Mouse (Mus musculus) heart, adult 9 months (tissue): ENCODE results near the gene Pigq.

Source experiments
- DNase-seq, 2 experiments: peaks; one replicate each; pipeline ENCODE4 v3.0.0; 2022; ENCODE audit warnings: low spot score in 2 of 2

The Pigq gene

GRCm38 (mm10) chr17:25925348-25925747, 19.4 kb downstream of the Pigq start:
- DNase-seq: peak; percentile 59 to 68

GRCm38 (mm10) chr17:25922120-25922519, 22.6 kb downstream of the Pigq start:
- no peak for DNase-seq

DNA sequence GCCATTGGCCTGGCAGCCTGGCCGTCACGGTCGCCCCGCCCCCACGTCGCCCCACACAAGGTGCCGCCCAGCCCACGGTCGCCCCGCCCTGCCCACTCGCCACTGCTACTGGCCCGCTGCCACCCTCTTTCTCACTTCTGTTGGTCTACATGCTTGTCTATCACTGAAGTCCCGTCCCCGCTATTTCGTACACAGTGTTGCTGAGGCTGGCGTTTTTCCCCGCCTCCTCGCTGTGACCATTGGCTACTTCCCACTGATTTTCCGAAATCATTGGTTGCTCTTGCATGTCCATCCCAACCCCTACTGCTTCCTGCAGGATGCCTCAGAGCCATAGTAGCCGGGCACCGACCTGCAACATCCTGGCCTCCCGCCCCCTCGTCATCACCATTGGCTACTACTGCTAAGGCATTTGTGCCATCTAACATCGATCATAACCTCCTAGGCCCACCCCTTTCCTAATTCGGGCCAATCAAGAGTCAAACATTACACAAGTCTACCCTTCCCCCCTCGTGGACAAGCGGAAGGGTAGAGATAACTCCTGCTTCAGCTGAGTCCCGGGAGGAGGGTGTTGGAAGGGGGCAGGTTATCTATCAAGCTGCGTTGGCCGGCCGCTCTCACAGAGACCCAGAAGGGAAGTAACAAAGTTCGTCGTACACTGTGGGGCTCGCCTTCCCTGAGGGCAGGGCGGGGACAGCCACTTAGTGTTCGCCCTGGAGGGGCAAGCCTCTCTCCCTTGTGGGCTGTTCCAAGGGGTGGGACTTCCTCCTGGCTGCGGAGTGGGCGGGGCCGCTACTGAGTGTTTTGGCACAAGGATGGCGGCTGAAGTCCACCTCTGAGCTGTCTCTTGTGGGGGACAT, 24.7 kb downstream of the Pigq start:
- peak; percentile 100 for DNase-seq

DNA sequence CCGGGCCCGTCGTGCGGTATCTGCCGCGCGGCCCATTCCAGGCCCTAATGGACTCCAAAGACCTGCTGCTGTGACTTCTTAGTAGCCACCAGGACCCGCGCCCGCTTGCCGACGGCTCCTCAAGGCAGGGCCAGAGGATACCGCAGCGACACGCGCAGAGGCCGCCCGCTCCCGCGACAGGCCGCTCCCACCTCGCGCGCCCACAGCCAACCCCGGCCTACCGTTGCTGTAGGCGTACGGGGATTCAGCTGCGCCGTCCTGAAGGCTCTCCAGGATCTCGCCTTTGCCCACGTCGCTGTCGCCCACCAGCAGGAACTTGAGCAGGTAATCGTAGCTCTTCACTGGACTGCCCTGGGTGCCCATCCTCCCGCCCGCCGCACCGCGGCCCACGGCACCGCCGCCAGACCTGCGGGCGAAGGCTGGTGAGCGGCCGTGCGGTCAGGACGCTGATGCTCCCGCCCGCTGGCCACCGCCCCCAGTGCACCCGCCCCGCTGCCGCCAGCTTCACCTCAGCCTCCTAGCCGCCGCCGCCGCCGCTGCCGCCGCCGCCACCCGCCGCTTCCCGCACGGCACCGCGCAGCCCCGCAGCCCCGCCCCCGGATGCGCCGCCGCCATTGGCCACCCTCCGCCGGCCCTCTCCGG, 25.5 kb downstream of the Pigq start, which contains the start of gene Rab40c:
TSS of gene Rab40c (minus strand) at position 584 of the 642 bp plus-strand sequence.
- no peak for DNase-seq

DNA sequence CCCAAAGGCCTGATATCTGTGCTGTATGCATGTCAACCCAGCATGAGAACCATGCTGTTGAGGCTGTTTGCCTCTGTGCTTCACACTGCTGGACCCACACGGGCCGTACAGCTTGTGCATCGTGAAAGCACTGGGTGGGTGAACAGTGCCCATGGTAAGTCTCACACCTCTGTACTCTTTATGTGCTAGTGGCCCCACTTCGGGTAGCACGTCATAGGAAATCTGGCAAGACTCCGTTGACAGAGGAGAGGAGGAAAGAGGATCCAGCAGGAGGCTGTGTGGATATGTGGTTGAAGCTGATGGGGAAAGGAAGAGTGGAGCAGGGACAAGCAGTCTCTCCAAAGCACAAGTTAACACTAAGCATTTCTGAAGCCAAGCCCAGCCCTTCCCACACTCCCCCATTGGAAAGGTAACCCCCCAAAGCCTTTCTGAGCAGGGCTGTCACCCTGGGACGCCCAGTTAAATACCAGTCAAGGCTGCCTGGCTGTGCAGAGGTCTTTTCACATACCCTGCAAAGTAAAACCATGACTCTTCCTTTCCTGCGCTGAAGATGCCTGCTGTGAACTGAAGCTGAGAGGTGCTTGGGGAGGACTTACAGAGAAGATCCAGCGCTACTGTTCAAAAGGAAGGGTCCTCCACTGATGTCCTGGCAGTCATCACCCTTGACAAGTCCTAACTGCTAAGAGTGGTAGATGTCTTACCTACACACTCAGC, 26.5 kb downstream of the Pigq start:
- DNase-seq: no peak

DNA sequence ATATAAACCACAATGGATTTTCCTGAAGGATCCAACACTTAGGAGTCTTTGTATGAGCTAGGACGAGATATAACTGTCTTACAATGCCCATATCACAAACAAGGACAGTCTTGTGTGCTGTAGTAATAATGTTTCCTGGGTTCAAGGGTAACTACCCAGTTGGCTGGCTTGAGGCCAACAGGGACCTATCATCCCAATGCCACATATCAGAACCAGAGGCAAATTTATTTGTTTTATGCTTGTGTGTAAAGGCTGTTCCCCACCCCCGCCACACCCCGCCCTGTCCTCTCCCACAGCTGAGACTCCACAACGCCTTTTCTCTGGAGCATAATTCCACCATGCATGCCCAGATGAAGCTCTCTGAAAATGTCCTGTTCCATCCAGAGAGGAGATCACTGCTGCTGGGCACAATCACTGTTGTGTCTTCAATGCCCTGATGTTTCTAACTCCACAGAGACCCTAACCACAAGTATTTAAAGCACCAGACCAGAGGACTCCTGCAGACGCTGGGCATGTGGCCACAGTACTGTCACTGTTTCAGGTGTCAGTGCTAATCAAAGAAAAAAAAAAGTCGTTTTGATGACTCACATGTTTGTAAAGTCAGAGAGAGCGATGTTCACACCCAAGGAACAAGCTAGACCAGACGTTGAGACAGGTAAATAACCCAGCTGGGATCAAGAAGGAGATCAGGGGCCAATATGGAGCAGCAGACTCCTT, 27.6 kb downstream of the Pigq start:
- DNase-seq: no peak

GRCm38 (mm10) chr17:25914295-25914694, 30.4 kb downstream of the Pigq start:
- no peak for DNase-seq

DNA sequence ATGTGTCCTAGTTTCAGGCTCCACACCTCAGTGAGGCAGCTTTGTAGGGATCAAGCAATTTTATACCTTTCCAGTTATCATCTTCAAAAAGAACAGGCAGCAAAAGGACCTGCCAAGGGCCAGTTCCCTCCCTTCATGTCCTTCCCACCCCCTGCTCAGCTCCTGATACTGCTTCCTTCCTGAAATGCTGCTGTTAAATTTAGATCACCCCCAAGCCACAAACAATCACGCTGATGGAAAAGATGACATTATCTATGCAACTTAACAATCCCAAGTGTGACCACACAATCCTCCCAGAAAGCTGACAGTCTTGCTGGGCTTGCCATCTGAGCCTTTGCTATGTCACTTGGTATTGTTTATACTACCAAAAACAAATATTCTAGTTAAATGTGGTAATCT, 30.9 kb downstream of the Pigq start:
- DNase-seq: peak; percentile 58 to 67

- DNase-seq: no peak
Observed at GRCm38 (mm10) chr17:25913186-25913876, 31.4 kb downstream of the Pigq start.

GRCm38 (mm10) chr17:25911816-25912215, 32.9 kb downstream of the Pigq start:
- peak; percentile 41 to 56 for DNase-seq

DNA sequence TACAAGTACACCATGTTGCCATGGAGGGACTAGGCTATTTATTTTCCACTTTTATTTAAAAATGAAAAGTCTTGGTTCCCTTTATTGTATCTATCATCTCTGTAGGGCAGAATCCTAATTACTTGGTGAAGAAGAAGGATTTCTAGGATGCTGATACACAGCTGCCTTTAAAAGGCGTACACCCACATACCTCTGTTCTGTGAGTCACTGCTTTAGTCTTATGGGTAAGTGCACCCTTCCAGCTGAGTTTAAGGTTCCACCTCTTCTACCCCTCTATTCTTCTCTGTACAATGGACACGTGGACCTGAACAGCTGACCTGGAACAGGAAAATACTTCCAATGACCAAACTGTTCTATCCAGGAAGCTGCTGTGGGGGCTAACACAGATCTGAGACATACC, 37.1 kb downstream of the Pigq start:
- no peak for DNase-seq

DNA sequence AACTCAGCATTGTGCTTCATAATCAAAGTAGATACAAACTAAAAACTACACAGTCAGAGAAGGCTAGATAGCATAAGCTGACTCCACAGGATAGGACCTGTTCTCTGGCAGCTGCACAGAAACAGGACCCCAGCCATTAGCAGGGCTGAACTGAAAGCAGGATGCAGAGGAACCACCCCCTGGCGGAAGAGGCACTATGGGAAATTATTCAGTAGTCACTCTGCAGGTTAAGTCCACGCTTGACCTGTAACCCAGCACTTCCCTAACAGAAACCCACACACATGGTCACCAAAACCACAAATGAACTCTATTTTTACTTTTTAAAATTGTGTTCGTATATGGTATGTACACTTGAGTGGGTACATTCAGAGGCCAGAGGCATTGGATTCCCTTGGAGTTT, 41.7 kb downstream of the Pigq start:
- no peak for DNase-seq

GRCm38 (mm10) chr17:25900193-25900592, 44.5 kb downstream of the Pigq start:
- DNase-seq: no peak

GRCm38 (mm10) chr17:25895891-25896290, 48.8 kb downstream of the Pigq start:
- no peak for DNase-seq

DNA sequence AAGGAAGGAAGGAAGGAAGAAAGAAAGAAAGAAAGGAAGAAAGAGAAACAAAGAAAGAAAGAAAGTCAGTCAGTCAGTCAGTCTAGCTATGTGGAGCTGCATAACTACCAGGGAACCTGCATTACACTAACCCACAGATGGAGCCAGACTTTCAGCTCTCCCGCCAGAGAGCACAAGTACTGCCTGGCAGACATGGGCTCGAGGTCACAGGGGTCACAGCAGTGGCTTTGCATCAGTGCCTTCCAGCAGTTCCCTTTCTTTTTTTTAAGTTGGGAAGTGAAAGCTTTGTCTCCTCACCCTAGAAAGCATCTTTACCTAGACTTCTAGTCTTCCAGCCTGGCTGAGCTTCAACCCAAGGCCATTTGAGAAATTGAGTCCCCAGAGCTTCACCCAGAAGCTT, 49.3 kb downstream of the Pigq start:
- no peak for DNase-seq

- DNase-seq: peak; percentile 55 to 58
Observed at GRCm38 (mm10) chr17:25893975-25894617, 50.6 kb downstream of the Pigq start.

GRCm38 (mm10) chr17:25888837-25889236, 55.9 kb downstream of the Pigq start:
- no peak for DNase-seq

DNA sequence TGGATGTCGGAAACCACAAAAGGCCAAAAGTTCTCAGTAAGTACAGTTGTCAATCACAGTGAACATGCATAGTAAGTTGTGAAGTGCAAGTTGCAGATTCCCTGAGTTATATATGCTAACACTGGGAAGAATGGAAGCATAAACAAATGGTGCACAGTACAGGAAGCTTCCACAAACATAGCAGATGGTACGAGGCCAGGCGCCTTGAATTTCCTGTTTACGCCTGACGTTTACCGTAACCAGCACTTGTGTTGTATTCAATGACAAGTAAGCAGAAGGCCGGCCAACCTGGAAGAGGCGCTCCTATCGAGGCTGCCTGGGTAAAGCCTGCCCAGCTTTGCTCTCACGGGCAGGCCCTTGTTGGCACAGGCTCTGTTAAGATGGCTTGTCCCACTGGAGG, 57.3 kb downstream of the Pigq start:
- no peak for DNase-seq

GRCm38 (mm10) chr17:25886806-25887205, 57.9 kb downstream of the Pigq start:
- DNase-seq: no peak

DNA sequence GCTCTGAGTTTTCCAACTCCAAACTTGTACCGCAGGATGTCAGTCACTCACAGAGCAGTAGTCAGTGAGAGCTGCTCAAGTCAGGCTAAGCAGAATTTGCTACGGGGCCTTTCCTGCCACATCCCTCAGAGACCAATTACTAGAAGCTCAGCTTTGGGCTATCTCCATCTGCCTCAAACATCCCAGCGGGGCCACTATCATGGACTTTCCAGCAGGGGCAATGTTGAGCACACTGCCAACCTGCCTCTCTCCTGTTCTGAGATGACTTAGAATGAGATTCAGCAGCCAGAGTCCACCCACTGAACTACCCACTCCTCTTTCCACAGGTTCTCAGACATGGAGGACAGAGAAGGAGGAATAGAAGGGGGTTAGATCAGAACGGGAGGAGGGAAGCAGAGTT, 59.1 kb downstream of the Pigq start:
- no peak for DNase-seq

DNA sequence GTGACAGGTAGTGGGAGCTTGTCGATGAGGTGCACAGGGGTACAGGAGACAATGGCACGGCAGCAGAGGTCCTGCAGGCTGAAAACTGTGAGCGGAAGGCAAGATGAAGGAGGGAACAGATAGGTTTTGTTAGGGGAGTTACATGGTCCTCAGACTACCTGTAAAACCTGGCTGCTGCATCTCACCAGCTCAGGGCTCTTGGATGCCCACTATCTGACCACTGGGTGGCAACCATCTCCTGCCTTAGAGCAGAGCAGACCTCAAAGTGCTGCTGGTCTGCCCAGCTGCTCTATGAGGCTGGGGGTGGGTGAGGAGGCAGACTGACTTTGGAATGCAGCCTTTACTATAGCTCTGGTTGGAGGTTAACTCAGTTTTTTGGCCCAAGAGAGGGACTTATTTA, 60.9 kb downstream of the Pigq start:
- no peak for DNase-seq
